Mouse (Mus musculus) midbrain, embryonic 11.5 days (tissue): ENCODE results near the gene Slc35f5. TPM values are rescaled to one million over a fixed set of nuclear protein-coding genes. Genes with fewer than 3 reads are reported as not detected.
A peak's percentile ranks its signal among the peaks of the same experiment; 100 is the strongest.

Experiments used
- ATAC-seq: fragments of 200-750 bp; cut with Nextera tagmentation; 2 replicates; pipeline ENCODE4 v1.8.0; 2017; ENCODE audit warnings: moderate TSS enrichment, moderate library complexity; ENCODE audit not compliant: low FRiP score
- DNase-seq: peaks from one replicate; pipeline ENCODE4 v3.0.0; 2015; ENCODE audit warnings: low spot score; ENCODE audit errors: missing footprints
- H3K27ac ChIP-seq: fragments of 300-500 bp; sonication (generic); 2 replicates; pipeline ENCODE4 v1.5.1; 2014; ENCODE audit warnings: low read depth, low read length
- H3K27me3 ChIP-seq: fragments of 300-500 bp; sonication (generic); 2 replicates; pipeline ENCODE4 v1.6.1; 2014; ENCODE audit warnings: mild to moderate bottlenecking, low read length, moderate library complexity, mixed read lengths; ENCODE audit not compliant: control insufficient read depth, insufficient read depth
- H3K36me3 ChIP-seq: fragments of 300-500 bp; sonication (generic); 2 replicates; pipeline ENCODE4 v1.6.1; 2014; ENCODE audit warnings: mild to moderate bottlenecking, low read length, moderate library complexity, mixed read lengths; ENCODE audit not compliant: control insufficient read depth, insufficient read depth
- H3K4me1 ChIP-seq: fragments of 300-500 bp; sonication (generic); 2 replicates; pipeline ENCODE4 v1.6.1; 2014; ENCODE audit warnings: low read length; ENCODE audit not compliant: control insufficient read depth, insufficient read depth
- H3K4me2 ChIP-seq: fragments of 300-500 bp; sonication (generic); 2 replicates; pipeline ENCODE4 v1.6.1; 2014; ENCODE audit warnings: mild to moderate bottlenecking, moderate library complexity
- H3K4me3 ChIP-seq: fragments of 300-500 bp; sonication (generic); 2 replicates; pipeline ENCODE4 v1.5.1; 2014; ENCODE audit warnings: low read depth, low read length
- H3K9ac ChIP-seq: fragments of 300-500 bp; sonication (generic); 2 replicates; pipeline ENCODE4 v1.6.1; 2014; ENCODE audit warnings: low read length
- H3K9me3 ChIP-seq: fragments of 300-500 bp; sonication (generic); 2 replicates; pipeline ENCODE4 v1.6.1; 2016; ENCODE audit warnings: low read length; ENCODE audit not compliant: control insufficient read depth
- WGBS: fragments of 180-500 bp; shearing (Covaris S2); extraction: QIAGEN DNeasy Blood & Tissue Kit; methylation state at CpG from one replicate; pipeline ENCODE4 v1.1.7; 2014; 5-methylcytosine and 5-hydroxymethylcytosine counted together
- polyA plus RNA-seq: library from polyadenylated mRNA; unstranded; fragments of >200 nt; fragmentation: Nextera tagmentation; extraction: Ambion mirVana; gene quantifications from 2 replicates; pipeline ENCODE4 v1.2.1, GENCODE M21; 2014

The Slc35f5 gene
- polyA plus RNA-seq, 1 experiment from 2014 or later: 23.0 TPM

DNA sequence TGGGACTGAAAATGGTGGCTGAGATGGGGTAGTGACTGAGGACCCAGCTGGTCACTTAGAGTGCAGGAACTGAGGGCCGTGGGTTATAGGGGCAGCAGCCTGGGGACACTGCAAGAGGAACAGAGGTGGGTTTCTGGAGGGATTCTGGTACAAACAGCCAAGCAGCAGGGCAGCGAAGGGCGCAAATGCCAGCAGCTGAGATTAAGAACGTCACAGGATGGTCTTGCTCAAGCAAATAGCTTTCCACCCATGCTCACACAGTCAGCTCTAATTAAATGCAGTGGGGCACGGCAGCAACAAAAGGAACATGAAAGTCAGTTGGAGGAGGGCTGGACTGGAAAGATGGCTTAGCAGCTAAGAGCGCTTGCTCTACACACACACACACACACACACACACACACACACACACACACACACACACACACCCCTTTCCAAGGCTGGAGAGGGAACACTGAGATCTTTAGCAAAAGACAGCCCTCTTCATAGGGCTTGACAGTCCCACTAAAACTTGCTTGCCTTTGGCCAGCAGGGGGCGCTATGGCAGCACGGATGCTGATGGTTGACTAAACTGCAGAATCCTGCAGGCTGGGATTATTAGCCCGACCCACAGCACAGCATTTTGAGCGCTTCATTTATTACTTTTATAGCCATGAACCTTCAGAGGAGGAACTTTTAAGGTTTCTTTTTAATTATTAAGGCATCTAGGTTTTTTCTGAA lies 46.9 kb downstream of the Slc35f5 start:
- 14% methylated on average over 9 of the region's 10 CpGs for WGBS
- Histone ChIP-seq H3K9ac (no peak overlapping the region), H3K4me1 (no peaks in the 10 kb centered on the region), H3K27ac (no peak overlapping the region), H3K9me3 (no peaks in the 10 kb centered on the region), H3K4me3 (no peak overlapping the region), H3K36me3 (no peaks in the 10 kb centered on the region), H3K4me2 (0 out of 2 replicates have a peak overlapping the region, but pooled peaks have one; percentile 6), H3K27me3 (no peaks in the 10 kb centered on the region)
- ATAC-seq: peak; percentile 89
- DNase-seq: peak; percentile 97

DNA sequence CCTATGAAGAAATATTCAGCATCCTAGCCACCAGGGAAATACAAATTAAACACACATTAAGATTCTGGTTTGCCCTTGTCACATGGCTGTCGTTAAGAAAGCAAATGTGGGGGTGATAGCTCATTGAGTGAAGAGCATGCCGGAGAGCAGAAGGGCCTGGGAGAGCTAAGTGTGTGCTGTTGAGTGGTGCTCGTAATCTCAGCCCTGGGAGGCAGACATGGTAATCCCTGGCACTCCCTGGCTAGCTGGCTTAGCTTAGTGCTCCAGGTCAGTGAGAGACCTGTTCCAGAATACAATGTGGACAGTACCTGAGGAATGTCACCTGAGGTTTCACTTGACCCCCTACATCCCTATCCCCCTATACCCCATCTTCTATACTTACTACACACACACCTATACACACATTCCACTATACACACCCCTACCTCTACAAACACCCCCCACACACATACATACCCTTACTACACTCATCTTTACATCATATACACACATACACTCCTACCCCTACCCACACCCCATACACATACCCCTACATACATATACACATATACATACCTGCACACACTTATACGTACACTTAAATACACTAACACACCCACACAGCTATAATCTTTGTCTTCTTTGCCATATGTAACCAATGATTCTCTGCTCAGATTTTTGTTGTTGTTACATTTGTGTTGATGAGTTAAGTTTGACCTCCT lies 64.1 kb downstream of the Slc35f5 start:
- Histone ChIP-seq H3K36me3 (no peaks in the 10 kb centered on the region), H3K9me3 (no peaks in the 10 kb centered on the region), H3K27ac (no peak overlapping the region), H3K9ac (no peak overlapping the region), H3K4me3 (no peak overlapping the region), H3K27me3 (no peaks in the 10 kb centered on the region), H3K4me1 (no peaks in the 10 kb centered on the region), H3K4me2 (no peak overlapping the region)
- DNase-seq: no peak
- peak; percentile 48 for ATAC-seq
- 79% methylated on average over 4 of the region's 4 CpGs for WGBS

DNA sequence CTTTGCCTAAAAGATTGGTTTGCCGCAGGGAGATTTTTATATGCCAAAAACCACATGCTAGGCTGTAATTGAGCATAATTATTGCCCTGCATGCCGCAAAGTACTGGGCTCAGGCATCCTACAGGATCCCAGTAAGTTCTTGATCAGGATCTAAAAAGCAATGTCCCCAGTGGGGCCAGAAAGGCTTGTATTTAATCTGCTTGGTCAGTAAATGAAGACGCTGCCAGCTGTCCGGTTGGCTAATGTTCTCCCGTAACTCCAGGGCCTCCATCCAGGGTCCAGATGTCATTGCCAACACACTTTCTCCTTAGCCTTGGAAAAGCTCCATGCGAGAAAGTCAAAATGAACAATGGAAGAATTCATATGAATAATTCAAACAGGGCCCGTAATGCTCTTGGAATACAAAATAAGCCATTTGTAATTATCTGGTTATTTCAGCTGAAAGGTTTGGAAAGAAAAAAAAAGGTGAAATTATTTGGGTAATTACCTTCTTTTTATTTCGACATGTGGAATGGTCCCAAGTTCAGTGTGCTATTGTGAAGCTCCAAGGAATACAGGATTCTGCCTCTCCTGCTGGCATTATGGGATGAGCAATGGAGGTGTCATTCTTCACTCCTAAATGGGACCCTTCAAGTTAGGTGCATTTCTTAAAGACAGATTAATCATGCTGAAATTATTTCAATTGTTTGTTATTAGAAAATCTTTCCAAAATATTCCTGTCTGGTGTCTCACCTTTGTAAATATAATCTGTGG lies 79.3 kb downstream of the Slc35f5 start:
- Histone ChIP-seq H3K4me2 (no peak overlapping the region), H3K4me1 (no peaks in the 10 kb centered on the region), H3K27ac (no peak overlapping the region), H3K9ac (no peak overlapping the region), H3K9me3 (no peaks in the 10 kb centered on the region), H3K4me3 (no peak overlapping the region), H3K27me3 (no peaks in the 10 kb centered on the region), H3K36me3 (no peaks in the 10 kb centered on the region)
- ATAC-seq (no peak), DNase-seq (no peak)
- WGBS: 65% methylated on average over 8 of the region's 8 CpGs

DNA sequence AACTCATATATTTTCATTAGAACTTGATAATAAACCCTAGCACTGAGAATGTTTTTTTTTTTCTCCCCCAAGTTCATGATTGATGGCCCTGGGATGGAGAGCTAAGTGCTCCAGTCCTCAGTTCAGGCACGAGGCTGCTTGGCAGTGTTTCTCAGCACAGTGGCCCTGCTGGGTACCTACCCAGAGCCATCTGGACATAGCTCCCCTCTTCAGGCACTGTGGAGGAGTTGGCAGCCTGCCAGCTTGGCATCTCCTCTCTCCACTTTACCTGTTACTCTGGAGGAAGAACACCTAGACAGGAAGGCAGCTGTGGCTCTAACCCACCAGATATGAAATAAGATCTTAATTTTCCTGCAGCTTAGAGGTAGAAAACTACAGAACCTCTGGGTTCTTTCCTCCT lies 83.2 kb downstream of the Slc35f5 start:
- Histone ChIP-seq H3K27me3 (no peaks in the 10 kb centered on the region), H3K36me3 (no peaks in the 10 kb centered on the region), H3K9me3 (no peaks in the 10 kb centered on the region), H3K4me3 (no peak overlapping the region), H3K4me1 (no peaks in the 10 kb centered on the region), H3K27ac (no peak overlapping the region), H3K4me2 (no peak overlapping the region), H3K9ac (no peak overlapping the region)
- ATAC-seq (no peak), DNase-seq (no peak)
- WGBS: 72% methylated on average over 1 of the region's 1 CpGs

Other genes with a start within 250 kb of the Slc35f5 start
- 269 and 271 TPM in 2 replicates for gene Actr3, start 124.9 kb upstream of the Slc35f5 start, polyA plus RNA-seq
- gene Gpr39, start 116.4 kb downstream of the Slc35f5 start, polyA plus RNA-seq: not detected in 2 replicates